Mouse (Mus musculus) small intestine, adult 2 months (tissue): ENCODE measurements around the gene Fastkd5.

ENCODE experiments used
- CTCF ChIP-seq: fragments of 200-500 bp; IDR thresholded peaks from 2 replicates; pipeline ENCODE4 v1.5.1; 2012; ENCODE audit warnings: low read depth, mild to moderate bottlenecking, control low read depth, inconsistent platforms, low read length, moderate library complexity, mixed read lengths; ENCODE audit not compliant: insufficient replicate concordance, insufficient read length; ENCODE audit errors: extremely low read depth
- POLR2A ChIP-seq: fragments of 200-500 bp; IDR thresholded peaks from 2 replicates; pipeline ENCODE4 v1.6.1; 2012; ENCODE audit warnings: low read depth, mild to moderate bottlenecking, control low read depth, inconsistent platforms, low read length, moderate library complexity

- TF ChIP-seq CTCF = no peak
- TF ChIP-seq POLR2A = no peak
These were observed 40.7 kb downstream of the Fastkd5 start for GRCm38 (mm10) chr2:130589157-130589556.
